Mouse (Mus musculus) midbrain, embryonic 14.5 days (tissue): ENCODE measurements around the gene Zfp3. TPM values are rescaled to one million over a fixed set of nuclear protein-coding genes. Genes with fewer than 3 reads are reported as not detected.
"Not testable (repeated sequence)": the region's sequence is repeated elsewhere in the genome, so short reads cannot be mapped to it uniquely, and the experiment has no call there.

Experiments
- ATAC-seq: fragments of 200-750 bp; cut with Nextera tagmentation; 2 replicates; pipeline ENCODE4 v1.8.0; 2017; ENCODE audit warnings: moderate number of reproducible peaks, moderate library complexity; ENCODE audit not compliant: low FRiP score, low TSS enrichment
- DNase-seq: peaks from one replicate; pipeline ENCODE4 v3.0.0-alpha.2; 2015
- H3K27ac ChIP-seq: fragments of 300-500 bp; sonication (generic); replicated peaks from 2 replicates; pipeline ENCODE4 v1.5.1; 2014; ENCODE audit warnings: mild to moderate bottlenecking, low read depth, low read length, moderate library complexity
- H3K27me3 ChIP-seq: fragments of 300-500 bp; sonication (generic); 2 replicates; pipeline ENCODE4 v1.6.1; 2014; ENCODE audit warnings: low read length, control low read depth, mixed read lengths; ENCODE audit not compliant: control insufficient read depth, insufficient read depth
- H3K36me3 ChIP-seq: fragments of 300-500 bp; sonication (generic); 2 replicates; pipeline ENCODE4 v1.6.1; 2014; ENCODE audit warnings: low read length, control low read depth; ENCODE audit not compliant: control insufficient read depth, insufficient read depth
- H3K4me1 ChIP-seq: fragments of 300-500 bp; sonication (generic); 2 replicates; pipeline ENCODE4 v1.6.1; 2014; ENCODE audit warnings: mild to moderate bottlenecking, antibody characterized with exemption, low read length, control low read depth; ENCODE audit not compliant: control insufficient read depth, insufficient read depth
- H3K4me2 ChIP-seq: fragments of 300-500 bp; sonication (generic); 2 replicates; pipeline ENCODE4 v1.6.1; 2014; ENCODE audit warnings: mild to moderate bottlenecking, low read length, moderate library complexity
- H3K4me3 ChIP-seq: fragments of 300-500 bp; sonication (generic); replicated peaks from 2 replicates; pipeline ENCODE4 v1.5.1; 2014; ENCODE audit warnings: low read depth, low read length
- H3K9ac ChIP-seq: fragments of 300-500 bp; sonication (generic); replicated peaks from 2 replicates; pipeline ENCODE4 v1.6.1; 2014; ENCODE audit warnings: mild to moderate bottlenecking, low read length, moderate library complexity
- H3K9me3 ChIP-seq: fragments of 300-500 bp; sonication (generic); 2 replicates; pipeline ENCODE4 v1.6.1; 2016; ENCODE audit warnings: low read length, control low read depth, mixed read lengths; ENCODE audit not compliant: control insufficient read depth
- WGBS: fragments of 180-500 bp; shearing (Covaris S2); extraction: QIAGEN DNeasy Blood & Tissue Kit; methylation state at CpG from one replicate; pipeline ENCODE4 v1.1.7; 2014; 5-methylcytosine and 5-hydroxymethylcytosine counted together
- polyA plus RNA-seq: library from polyadenylated mRNA; unstranded; fragments of >200 nt; fragmentation: Nextera tagmentation; extraction: Ambion mirVana; gene quantifications from 2 replicates; pipeline ENCODE4 v1.2.1, GENCODE M21; 2014

Zfp3 gene
- polyA plus RNA-seq, 1 experiment from 2014 or later: 16.8 TPM

DNA sequence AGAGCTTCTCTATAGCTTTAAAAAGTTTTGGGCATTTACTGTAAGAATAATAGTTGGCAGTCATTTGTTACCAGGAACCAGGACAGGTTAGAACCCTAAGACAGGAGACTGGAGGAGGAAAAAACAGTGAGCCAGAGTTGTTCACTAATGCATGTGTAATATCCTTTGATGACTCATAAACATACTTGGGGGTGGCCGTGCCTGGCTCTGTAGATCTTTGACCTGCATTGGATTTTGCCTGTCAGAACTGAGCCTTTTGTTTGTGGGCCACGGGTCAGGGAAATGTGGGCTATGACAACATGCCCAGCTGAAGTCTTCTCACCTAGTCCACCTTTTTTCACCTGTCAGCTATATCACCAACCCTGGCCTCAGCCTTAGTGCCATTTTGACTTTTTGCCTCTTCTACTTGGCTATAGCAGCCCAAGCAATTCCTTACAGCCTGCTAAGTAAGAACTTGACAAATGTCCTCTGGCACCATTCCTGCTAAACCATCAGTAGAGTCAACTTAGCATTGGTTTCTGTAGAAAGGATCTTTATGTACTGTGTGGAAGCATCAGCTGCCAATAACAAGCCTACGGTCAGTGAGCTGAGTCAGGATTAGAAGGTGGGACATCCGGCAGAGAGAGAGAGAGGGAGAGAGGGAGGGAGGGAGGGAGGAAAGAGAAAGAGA is 16.0 kb upstream of the Zfp3 start:
- Histone ChIP-seq H3K9ac (no peak overlapping the region), H3K27me3 (no peaks in the 10 kb centered on the region), H3K36me3 (no peaks in the 10 kb centered on the region), H3K4me1 (no peaks in the 10 kb centered on the region), H3K4me2 (no peak overlapping the region), H3K4me3 (no peak overlapping the region), H3K27ac (no peak overlapping the region), H3K9me3 (no peaks in the 10 kb centered on the region)
- DNase-seq: no peak
- no peak for ATAC-seq
- WGBS: 87% methylated on average over 4 of the region's 4 CpGs

DNA sequence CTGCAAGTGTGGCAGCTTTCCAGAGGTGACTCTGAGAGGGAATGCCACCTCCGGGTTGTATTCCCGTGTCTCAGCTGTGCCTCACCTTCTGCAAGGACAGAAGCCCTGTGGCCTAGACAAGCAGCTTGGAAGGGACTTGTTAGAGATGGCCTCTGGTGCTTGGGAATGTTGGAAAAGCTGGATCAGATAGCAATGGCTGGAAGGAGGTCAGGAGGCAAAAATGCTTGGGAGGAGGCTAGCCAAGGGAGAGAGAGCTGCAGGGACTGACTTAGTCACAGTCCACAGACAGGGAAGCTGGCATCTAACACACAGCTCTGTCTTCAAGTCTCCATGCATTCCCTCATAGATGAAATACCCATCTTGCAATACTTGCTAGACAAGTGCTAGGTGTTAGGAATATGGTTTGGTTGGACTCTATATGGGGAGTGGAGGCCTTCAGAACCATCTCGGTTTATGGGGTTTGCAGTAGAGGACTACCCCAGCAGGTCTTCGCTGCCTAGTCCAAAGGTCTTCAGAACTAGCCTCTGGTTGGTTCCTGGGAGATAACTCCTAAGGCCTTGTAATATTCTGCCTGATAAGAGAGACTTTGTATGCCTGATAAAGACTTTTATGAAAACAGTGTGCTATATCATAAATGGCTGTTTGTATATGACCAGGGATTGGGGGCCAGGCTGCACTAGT is 11.5 kb upstream of the Zfp3 start:
- no peak overlapping the region for H3K27ac ChIP-seq
- DNase-seq: no peak
- 0 out of 2 replicates have a peak overlapping the region, but pooled peaks have one; percentile 12 for H3K9ac ChIP-seq
- 88% methylated on average over 4 of the region's 4 CpGs for WGBS
- H3K36me3 ChIP-seq: no peaks in the 10 kb centered on the region
- H3K9me3 ChIP-seq: no peaks in the 10 kb centered on the region
- no peak overlapping the region for H3K4me3 ChIP-seq
- no peaks in the 10 kb centered on the region for H3K4me1 ChIP-seq
- ATAC-seq: no peak
- H3K4me2 ChIP-seq: no peak overlapping the region
- no peaks in the 10 kb centered on the region for H3K27me3 ChIP-seq

- Histone ChIP-seq H3K9me3 (no peaks in the 10 kb centered on the region), H3K27ac (no peak overlapping the region), H3K4me2 (no peak overlapping the region), H3K4me1 (no peaks in the 10 kb centered on the region), H3K4me3 (no peak overlapping the region), H3K9ac (no peak overlapping the region), H3K36me3 (no peaks in the 10 kb centered on the region), H3K27me3 (no peaks in the 10 kb centered on the region)
- WGBS: 93% methylated on average over 10 of the region's 10 CpGs
- DNase-seq (no peak), ATAC-seq (no peak)
Observed at GRCm38 (mm10) chr11:70753146-70753545, 10.9 kb upstream of the Zfp3 start.

DNA sequence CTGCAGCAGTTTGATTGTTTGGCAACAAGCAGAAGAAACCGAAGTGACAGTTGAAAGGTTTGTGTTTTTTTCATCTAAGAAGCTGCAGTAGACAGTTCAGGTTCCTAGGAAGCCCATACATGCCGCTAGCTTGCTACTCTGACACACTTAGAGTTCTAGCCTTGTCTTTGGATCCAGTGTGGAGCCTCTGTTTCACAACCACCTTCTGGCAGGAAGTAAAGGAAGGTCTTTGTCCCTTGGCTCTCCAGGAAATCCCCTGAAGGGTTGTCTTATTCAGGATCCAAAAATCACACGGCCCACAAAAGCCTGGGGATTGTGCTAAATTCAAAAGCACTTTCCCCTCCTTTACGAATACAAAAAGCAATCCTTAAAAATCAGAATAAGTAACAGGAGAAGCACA is 9.5 kb upstream of the Zfp3 start:
- Histone ChIP-seq H3K36me3 (no peaks in the 10 kb centered on the region), H3K4me3 (no peak overlapping the region), H3K4me1 (no peaks in the 10 kb centered on the region), H3K27ac (no peak overlapping the region), H3K9me3 (no peaks in the 10 kb centered on the region), H3K27me3 (no peaks in the 10 kb centered on the region), H3K4me2 (no peak overlapping the region), H3K9ac (no peak overlapping the region; the same call in 1 of the 2 replicates)
- ATAC-seq: no peak
- WGBS: 58% methylated on average over 4 of the region's 4 CpGs
- DNase-seq: no peak

DNA sequence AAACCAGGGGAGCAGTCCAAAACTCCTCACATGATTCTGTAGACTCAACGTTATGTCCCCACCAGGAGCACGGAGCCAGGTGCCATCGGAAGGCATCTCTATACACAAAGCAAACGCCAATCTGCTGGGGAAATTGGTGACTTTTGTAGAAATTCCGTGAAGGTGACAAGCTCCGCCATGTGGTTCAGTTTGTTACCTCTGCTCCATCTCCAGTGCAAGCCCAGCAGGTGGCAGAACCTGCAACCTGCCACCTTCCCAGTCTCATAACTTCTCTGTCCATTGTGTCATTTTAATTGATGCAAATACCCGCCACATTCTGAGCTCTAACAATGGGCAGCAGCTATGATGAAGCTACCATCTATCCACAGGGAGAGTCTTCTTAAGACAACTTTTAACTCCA is 9.1 kb upstream of the Zfp3 start:
- Histone ChIP-seq H3K9me3 (no peaks in the 10 kb centered on the region), H3K4me1 (no peaks in the 10 kb centered on the region), H3K9ac (no peak overlapping the region; the same call in 1 of the 2 replicates), H3K4me3 (no peak overlapping the region), H3K36me3 (no peaks in the 10 kb centered on the region), H3K4me2 (no peak overlapping the region), H3K27ac (no peak overlapping the region), H3K27me3 (no peaks in the 10 kb centered on the region)
- no peak for DNase-seq
- ATAC-seq: no peak
- WGBS: 59% methylated on average over 7 of the region's 7 CpGs

- Histone ChIP-seq H3K36me3 (no peaks in the 10 kb centered on the region), H3K27ac (no peak overlapping the region), H3K4me2 (no peak overlapping the region), H3K4me1 (no peaks in the 10 kb centered on the region), H3K9ac (no peak overlapping the region), H3K27me3 (no peaks in the 10 kb centered on the region), H3K9me3 (no peaks in the 10 kb centered on the region), H3K4me3 (no peak overlapping the region)
- 10% methylated on average over 7 of the region's 7 CpGs for WGBS
- no peak for ATAC-seq
- DNase-seq: peak; percentile 92
Observed at GRCm38 (mm10) chr11:70755645-70756044, 8.4 kb upstream of the Zfp3 start.

GRCm38 (mm10) chr11:70760446-70760845 is 3.6 kb upstream of the Zfp3 start:
- not testable (repeated sequence) for ATAC-seq, H3K4me3 ChIP-seq, DNase-seq, H3K9me3 ChIP-seq, H3K36me3 ChIP-seq, H3K27me3 ChIP-seq, H3K9ac ChIP-seq, H3K27ac ChIP-seq, H3K4me2 ChIP-seq, H3K4me1 ChIP-seq
- 71% methylated on average over 3 of the region's 3 CpGs for WGBS

DNA sequence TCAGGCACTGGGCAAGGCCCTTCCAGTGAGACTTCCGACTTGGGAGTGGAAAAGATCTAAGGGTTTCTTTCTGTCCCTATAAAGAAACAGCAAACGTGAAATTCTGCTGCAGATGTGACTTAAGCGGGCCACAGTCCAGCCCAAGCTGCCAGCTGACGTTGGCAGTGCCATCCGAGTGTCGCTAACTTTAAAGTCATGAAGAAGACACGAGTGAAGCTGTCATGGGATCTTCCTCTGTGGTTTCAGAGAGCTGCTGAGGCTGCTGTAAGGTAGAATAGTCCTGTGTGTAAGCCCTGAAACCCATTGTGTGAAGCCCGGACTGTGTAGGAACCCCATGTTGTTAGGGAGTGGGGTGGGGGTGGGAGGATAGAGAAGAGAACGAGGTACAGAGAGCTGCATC is 1.4 kb upstream of the Zfp3 start:
- 83% methylated on average over 9 of the region's 9 CpGs for WGBS
- no peak overlapping the region for H3K4me2 ChIP-seq
- H3K27ac ChIP-seq: no peak overlapping the region
- 0 out of 2 replicates have a peak, but pooled peaks cover 7% of the 10 kb centered on the region for H3K4me1 ChIP-seq
- no peak overlapping the region for H3K9ac ChIP-seq
- H3K27me3 ChIP-seq: no peaks in the 10 kb centered on the region
- H3K36me3 ChIP-seq: no peaks in the 10 kb centered on the region
- DNase-seq (no peak), ATAC-seq (no peak)
- no peaks in the 10 kb centered on the region for H3K9me3 ChIP-seq
- no peak overlapping the region for H3K4me3 ChIP-seq

DNA sequence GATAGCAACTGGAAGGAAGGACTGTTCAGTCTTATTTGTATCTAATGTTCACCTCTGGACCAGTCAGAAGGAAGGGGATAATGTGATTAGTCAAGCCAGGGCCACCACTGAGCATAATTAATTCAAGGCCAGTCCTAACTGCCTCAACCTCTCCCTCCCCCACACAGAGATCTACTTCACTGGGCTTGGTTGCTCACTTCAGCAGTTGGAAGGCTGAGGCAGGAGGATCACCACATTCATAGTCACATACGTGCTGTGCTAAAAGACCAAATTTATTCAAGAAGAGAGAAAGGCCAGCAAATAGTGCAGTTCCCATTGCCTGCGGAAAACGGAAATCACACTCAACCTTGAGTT is 450 bp upstream of the Zfp3 start:
- no peak; the same call in 1 of the 2 replicates for ATAC-seq

More for the DNA sequence above, 450 bp upstream of the Zfp3 start:
- Histone ChIP-seq H3K4me1 (0 out of 2 replicates have a peak, but pooled peaks cover 7% of the 10 kb centered on the region), H3K36me3 (0 out of 2 replicates have a peak, but pooled peaks cover 4% of the 10 kb centered on the region), H3K27me3 (no peaks in the 10 kb centered on the region), H3K27ac (peak overlapping the region; percentile 76), H3K9me3 (no peaks in the 10 kb centered on the region), H3K4me3 (peak overlapping the region; percentile 84), H3K4me2 (peak overlapping the region; percentile 69), H3K9ac (peak overlapping the region; percentile 80)
- no peak for DNase-seq
- WGBS: 27% methylated on average over 3 of the region's 3 CpGs
